Mouse (Mus musculus) mature B cell (primary cell): ENCODE measurements around the gene Ndufs1.

Source experiments
- in situ Hi-C: fragments of 300-500 bp; cut with MboI; formaldehyde crosslinking; loops from 2 replicates; pipeline ENCODE4 v1.14.3; 2019

Ndufs1 gene

DNA sequence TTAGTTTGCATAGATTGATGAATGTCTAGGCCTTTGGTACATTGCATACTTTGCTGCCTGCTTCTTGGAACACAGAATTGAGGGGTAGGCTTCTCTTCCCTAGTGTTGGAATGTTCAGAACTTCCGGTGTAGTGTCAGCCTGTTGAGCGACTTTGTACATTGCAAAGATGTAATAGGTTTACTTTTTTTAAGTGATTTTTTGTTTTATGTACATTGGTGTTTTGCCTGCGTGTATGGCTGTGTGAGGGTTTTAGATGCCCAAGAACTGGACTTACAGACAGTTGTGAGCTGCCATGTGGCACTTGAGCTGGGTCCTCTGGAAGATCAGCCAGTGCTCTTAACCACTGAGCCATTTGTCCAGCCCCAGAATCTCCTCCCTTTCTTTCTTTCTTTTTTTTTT is 61.1 kb downstream of the Ndufs1 start:
- in situ Hi-C loops: no loop called here

DNA sequence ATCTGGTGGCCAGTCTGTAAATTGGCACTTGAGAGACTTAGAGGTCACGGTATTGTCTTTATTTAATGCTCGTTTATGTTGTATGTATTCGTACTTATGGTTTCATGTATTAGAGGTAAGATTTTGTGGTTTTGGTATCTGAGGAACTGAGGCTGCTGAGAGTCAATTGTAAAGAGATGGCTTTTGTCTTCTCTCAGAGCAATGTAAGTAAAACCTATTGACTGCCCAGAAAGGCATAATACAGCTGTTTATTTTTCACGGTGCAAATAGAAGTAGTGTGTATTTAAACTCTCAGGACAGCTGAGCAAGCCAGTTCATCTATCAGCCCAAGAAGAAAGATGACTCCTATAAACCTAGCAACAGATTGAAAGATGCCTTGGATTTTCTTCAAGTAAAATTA is 61.5 kb downstream of the Ndufs1 start:
- in situ Hi-C loops: no loop called here

DNA sequence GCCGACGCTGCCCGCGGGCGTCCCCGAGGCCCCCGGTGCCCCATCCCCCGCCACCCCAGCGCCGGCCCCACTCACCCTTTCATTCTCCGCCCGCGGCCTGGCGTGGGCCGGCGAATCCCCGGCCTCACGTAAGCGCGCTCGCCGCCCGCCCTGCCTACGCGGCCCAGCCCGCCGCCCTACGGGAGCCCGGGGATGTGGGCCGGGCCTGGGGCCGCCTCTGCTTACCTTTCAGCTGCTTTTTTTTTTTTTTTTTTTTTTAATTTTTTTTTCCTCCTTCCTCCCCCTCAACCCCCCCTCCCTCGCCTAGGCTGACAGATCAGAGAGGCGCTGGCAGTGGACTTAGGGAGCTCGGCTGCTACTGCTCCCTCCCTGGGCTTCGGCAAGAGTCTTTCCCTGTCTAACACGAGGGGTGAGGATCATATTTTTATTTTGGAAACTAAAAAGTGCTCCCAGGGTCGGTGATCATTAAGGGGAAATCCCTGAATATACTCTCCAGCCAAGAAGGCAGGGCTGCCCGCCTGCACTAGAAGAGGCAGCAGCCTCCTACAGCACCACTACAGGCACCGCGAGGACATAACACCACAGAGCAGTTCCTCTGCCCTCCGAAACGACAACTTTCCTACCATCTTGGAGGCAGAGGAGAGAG is 62.4 kb downstream of the Ndufs1 start, which contains the start of gene Ino80d:
Gene Ino80d (minus strand): TSS at position 532 of the 646 bp plus-strand sequence.
- in situ Hi-C loops: no loop called here

DNA sequence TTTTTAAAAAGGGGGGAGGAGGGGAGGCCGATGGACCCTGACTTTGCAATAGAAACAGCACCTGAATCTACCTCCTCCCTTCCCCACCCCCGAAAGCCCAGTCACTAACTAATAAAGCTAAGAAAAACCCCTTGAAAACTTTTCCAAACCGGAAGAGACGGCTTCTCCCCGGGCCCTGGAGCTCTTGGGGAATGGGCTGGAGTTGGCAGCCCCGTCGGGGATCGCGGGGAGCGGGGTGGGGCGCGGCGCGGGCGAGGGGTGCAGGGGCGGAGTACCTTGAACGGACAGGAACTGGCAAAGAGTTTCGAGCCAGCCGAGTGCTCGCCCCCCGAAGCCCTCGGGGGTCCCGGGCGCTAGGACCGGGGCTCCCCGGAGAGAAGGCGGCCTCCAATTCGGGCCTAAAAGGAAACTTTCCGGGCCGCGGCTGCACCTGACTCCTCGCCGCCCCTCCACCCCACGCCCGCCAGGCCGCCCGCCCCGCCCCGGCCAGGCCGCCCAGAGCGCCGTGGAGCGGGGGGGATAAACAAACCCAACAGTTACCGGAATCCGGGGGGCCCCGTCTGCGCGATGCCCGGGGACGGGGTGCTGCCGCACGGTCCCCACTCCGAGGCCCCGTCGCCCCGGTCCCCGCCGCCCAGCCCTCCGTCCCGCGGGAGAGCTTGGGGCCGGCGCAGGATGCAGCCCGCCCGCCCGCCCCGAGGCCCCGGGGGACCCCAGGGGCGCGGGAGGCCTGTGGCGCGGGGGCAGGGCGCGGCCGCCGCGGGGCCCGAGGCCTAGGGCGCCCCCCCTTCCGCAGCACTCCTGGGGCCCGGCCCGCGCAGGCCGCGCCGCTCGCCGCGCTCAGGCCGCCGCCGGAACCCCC is 63.1 kb downstream of the Ndufs1 start:
- in situ Hi-C loops: no loop called here

DNA sequence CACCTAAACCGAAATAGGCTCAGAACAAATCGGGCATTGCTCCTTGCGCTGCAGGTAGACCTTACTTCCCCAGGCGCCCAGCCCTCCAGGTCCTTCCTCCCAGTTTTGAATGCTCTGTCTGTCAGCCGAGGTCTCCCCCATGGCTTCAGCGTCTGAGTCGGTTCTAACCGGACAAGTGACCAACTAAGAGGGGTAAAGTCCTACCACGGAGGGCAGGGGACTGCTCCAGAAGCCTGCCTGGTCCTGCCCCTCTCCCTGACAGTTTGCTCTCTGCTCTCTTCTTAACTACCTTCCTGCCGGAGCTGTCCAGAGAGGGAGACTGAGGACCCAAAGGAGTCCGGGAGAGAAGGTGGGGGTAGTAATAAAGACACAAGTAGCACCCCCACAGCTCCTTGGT is 63.8 kb downstream of the Ndufs1 start:
- in situ Hi-C loops: no loop called here

DNA sequence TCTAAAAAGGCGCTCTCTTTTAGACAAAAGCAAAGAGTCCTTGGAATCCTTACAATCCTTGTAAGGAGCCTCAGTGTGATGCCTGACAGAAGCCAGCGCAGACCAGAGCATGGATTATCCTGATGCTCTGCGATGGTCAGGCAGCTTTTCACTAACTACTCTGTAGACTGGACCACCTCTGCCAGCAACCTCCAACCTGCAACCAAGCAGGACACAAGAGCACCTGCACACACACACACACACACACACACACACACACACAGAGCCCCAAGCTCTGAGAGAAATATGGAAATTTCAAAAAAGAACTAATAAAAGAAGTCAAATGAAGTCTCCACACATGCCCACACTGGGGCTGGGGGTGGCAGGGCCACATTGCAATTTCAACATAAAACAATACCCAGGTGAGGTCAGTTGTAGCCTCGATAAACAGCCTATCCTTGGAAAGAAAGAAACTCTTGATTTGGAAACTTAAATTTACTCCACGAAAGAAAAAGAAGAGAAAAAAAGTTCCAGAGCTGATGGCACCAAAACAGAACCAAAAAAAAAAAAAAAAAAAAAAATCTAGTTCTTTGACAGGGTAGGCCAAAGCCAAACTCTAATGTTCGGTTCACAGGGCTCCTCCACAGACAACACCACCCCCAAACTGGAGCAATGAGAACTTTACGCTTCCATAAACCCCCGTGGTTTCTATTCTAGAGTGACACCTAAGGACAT is 64.3 kb downstream of the Ndufs1 start:
- in situ Hi-C loops: no loop called here

DNA sequence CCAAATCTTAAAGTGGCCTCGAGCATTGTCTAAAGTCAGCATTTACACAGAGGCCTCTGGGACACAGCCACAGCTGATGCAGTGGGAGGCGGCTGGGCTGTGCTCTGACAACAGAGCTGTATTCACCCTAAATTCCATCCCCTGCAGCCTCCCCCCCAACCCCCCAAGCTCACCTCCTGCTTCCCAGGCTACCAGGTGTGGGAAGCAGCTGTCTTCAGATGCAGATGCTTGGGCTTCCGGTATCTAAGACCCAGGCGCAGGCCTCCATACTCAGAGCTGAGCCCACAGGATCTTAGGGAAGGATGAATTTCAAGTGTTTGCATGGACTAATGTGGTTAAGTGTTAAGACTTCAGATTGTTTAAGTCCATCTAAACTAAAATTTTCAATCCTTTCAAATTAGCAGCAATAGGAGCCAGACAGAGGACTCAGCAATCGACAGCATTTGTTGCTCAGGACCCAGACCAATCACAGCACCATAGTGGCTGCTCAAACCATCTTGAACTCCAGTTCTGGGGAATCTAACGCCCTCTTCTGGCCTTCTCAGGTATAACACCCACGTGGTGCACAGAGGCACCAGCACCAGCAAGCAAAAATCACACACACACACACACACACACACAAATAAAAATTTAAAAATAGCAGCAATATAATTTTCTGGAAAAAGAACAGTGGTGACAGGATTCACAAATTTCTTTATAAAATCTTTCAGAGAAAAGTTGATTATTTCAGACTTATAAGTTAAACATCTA is 65.9 kb downstream of the Ndufs1 start:
- in situ Hi-C loops: no loop called here

DNA sequence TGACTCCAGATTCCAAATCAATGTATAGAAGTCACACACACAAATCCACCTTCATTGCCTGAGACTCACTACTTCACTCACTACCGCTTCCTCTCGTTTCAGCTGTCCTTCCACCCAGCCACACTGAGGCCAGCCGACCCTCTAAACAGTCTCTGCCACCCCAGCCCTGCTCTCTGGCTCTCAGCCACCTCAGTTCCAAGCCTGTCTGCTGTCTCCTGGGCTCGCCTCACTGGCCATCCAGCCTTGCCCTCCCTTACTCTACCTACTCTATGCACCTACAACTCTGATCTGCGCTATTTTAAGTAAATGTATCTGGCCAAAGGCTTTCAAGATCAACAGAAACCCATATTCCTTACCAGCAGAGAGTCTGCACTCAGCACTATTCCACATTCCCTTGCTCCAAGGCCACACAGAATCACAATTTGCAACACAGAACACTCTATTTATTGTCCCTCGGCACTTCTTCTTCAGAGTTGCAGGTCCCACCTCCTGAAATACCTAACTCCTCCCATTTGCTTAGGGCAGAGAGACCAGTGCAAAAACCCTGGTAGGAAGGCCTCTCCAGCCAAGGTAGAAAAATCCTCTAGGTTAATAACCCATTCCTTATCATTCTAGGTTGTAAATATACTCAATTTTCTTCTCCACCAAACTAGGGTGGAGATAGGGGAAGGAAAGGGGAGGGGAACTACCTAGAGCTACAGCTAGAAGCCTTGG is 68.9 kb downstream of the Ndufs1 start:
- in situ Hi-C loops: no loop called here

DNA sequence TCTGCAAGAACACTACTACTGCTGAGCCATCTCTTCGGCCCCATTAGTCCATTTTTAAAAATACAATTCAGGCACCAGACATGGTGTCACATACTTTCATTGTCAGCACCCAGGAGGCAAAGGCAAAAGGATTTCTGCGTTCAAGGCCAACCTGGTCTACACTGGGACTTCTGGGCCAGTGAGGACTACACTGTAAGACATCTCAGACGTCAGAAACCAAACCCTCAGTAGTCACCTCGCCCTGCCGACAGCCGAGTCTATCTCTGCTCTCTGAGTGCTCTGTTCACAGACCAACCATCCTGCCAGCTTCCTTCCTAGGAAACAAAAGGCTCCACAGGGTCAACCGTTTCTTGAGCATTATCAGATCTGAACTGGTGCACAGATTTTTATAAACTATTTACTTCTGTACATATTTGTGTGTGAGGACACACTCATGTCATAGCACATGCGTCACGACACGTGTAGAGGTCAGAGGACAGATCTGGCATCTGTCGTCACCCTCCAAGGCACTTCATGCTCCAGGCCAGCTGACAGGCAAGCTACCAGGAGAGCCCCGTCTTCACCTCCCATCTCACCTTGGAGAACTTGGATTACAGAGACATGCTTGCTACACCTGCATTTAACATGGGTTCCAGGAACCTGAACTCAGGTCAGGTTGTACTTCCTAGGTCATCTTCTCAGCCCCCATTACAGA is 73.7 kb downstream of the Ndufs1 start:
- in situ Hi-C loops: no loop called here

DNA sequence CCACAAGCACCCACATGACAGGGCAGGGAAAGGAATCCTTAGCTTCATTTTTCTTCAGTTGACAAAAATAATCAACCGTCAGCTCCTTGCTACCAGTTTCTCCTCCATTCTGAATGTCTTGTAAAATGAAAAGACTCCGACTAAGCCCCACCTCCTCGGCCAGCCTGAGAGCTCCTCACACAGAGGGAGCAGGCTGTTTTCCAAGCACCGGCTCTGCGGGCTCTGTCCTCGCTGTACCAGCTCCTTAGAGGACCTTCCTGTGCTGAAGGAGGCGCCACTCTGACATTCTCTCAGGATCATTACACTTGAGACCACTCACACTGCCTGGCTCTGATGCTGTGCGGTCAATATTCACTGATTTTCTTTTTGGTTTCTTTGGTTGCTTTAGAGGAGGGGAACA is 76.4 kb downstream of the Ndufs1 start:
- in situ Hi-C loops: no loop called here

DNA sequence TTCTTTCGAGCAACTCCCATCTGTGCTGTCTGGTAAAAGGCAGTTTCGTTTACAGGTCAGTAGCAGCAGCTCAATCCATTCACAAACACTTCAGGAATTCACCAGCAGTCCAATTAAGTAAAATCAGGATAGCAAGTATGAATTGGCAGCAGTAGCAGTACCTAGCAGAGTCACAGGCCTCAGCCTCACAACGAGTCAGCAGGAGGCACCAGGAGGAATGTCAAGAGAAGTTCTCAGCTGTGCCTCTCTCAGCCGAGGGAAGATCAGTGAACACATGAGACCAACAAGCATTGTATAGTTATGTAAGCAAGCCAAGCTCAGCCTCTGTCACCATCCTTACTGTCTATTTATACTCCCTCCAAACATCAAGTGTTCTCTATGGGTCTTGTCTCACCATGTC is 77.8 kb downstream of the Ndufs1 start:
- in situ Hi-C loops: no loop called here

DNA sequence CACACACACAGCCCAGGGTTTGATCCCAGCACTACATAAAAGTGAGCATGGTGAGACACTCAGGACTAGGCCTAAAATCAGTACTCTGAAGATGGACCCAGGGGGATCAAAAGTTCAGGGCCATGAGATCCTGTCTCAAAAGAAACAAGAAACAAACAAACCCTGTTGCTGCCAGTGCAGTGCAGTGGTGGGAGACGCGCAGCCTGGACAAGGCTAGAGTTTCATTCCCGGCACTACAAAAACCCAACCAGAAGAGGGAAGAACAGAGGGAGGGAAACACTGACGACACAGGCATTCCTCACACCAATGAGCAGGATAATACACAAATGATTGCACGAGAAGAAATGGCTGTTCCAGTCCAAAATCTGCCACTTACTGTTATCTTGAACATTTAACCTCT is 80.6 kb downstream of the Ndufs1 start:
- in situ Hi-C loops: no loop called here
